In the genomic region with DNA sequence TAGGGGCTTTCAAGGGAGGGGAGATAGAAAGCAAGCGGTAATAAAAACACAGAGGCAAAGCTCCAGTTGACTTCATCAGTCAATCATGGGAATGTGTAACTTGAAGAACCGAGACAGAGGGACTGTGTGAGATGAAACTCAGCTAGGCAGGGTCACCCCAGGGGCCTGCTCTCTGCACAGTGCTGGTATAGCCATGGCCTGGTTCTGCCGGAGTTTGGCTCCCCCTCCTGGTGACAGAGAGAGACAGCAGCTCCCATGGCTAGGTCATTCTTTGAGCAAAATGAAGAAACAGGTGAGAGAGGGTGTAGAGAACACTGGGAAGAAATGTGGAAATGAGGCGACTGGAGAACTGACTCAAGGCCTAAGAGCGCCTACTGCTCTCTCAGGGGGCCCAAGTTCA, we compare ENCODE assay signal across 1 mouse cellular context.
TF ChIP-seq lines count a peak whose summit lies in the region.

No protein-coding gene starts in this region.

TF ChIP-seq in CH12.LX, 34 proteins besides CTCF, POLR2A, EP300 and RAD21 (continued from another document):
- no peak for TF ChIP-seq MAX (IDR thresholded peaks at IDR 0.05; ENCODE audit: low read length)
- no peak for TF ChIP-seq CHD2 (IDR thresholded peaks at IDR 0.05; ENCODE audit: low read length)
